Mouse (Mus musculus) myocyte (in vitro differentiated cells): Measurements from ENCODE around the gene Hmgcl. TPM values are rescaled to one million over a fixed set of nuclear protein-coding genes. Genes with fewer than 3 reads are reported as not detected.

Experiments used
- H3K27me3 ChIP-seq: one replicate; pipeline ENCODE4 v1.6.1; 2011; ENCODE audit not compliant: control insufficient read depth, insufficient read depth, insufficient read length
- H3K36me3 ChIP-seq: one replicate; pipeline ENCODE4 v1.6.1; 2011; ENCODE audit not compliant: control insufficient read depth, insufficient read depth
- H3K4me2 ChIP-seq: one replicate; pipeline ENCODE4 v1.6.1; 2011; ENCODE audit warnings: low read depth, control low read depth
- H3K4me3 ChIP-seq: one replicate; pipeline ENCODE4 v1.5.1; 2011; ENCODE audit warnings: mild to moderate bottlenecking, control low read depth, moderate library complexity
- H3K79me2 ChIP-seq: one replicate; pipeline ENCODE4 v1.6.1; 2011; ENCODE audit not compliant: control insufficient read depth, insufficient read depth
- H3ac ChIP-seq: one replicate; pipeline ENCODE4 v1.6.1; 2011; ENCODE audit not compliant: control insufficient read depth, insufficient read length
- CEBPB ChIP-seq: IDR thresholded peaks from 2 replicates; pipeline ENCODE4 v1.6.1; 2011; ENCODE audit warnings: mild to moderate bottlenecking, moderate library complexity; ENCODE audit not compliant: poor library complexity, insufficient read depth, severe bottlenecking
- E2F4 ChIP-seq: IDR thresholded peaks from one replicate; pipeline ENCODE4 v1.6.1; 2011; ENCODE audit warnings: mild to moderate bottlenecking, control low read depth, moderate library complexity; ENCODE audit not compliant: insufficient read depth
- MAX ChIP-seq: IDR thresholded peaks from one replicate; pipeline ENCODE4 v1.6.1; 2011; ENCODE audit warnings: low read depth, mild to moderate bottlenecking, control low read depth
- MYOD1 ChIP-seq, 3 experiments: IDR thresholded peaks; one replicate each; pipeline ENCODE4 v1.6.1; 2011; ENCODE audit warnings: control low read depth in 2 of 3, low read depth in 2 of 3, mild to moderate bottlenecking in 2 of 3, moderate library complexity in 1 of 3; ENCODE audit not compliant: insufficient read length in 2 of 3, control insufficient read depth in 1 of 3
- MYOG ChIP-seq, 3 experiments: IDR thresholded peaks; one replicate each; pipeline ENCODE4 v1.6.1; 2011; ENCODE audit warnings: control low read depth in 2 of 3, low read depth in 2 of 3, mild to moderate bottlenecking in 2 of 3; ENCODE audit not compliant: insufficient read length in 2 of 3, control insufficient read depth in 1 of 3, insufficient read depth in 1 of 3
- POLR2A ChIP-seq: IDR thresholded peaks from one replicate; pipeline ENCODE4 v1.6.1; 2011; ENCODE audit warnings: low read depth, mild to moderate bottlenecking, control low read depth, moderate library complexity; ENCODE audit not compliant: insufficient read length
- POLR2AphosphoS2 ChIP-seq: IDR thresholded peaks from one replicate; pipeline ENCODE4 v1.6.1; 2011; ENCODE audit warnings: low read depth, control low read depth; ENCODE audit not compliant: insufficient read length
- REST ChIP-seq: IDR thresholded peaks from one replicate; pipeline ENCODE4 v1.6.1; 2011; ENCODE audit warnings: mild to moderate bottlenecking, control low read depth, moderate library complexity; ENCODE audit not compliant: insufficient read depth, insufficient read length
- SRF ChIP-seq: IDR thresholded peaks from one replicate; pipeline ENCODE4 v1.6.1; 2011; ENCODE audit warnings: low read depth; ENCODE audit not compliant: control insufficient read depth, insufficient read length
- TCF12 ChIP-seq: IDR thresholded peaks from one replicate; pipeline ENCODE4 v1.6.1; 2011; ENCODE audit warnings: mild to moderate bottlenecking, control low read depth; ENCODE audit not compliant: poor library complexity, insufficient read depth, severe bottlenecking
- TCF3 ChIP-seq: IDR thresholded peaks from one replicate; pipeline ENCODE4 v1.6.1; 2011; ENCODE audit warnings: low read depth, control low read depth; ENCODE audit not compliant: insufficient read length
- USF1 ChIP-seq: IDR thresholded peaks from one replicate; pipeline ENCODE4 v1.6.1; 2011; ENCODE audit warnings: low read depth, mild to moderate bottlenecking, control low read depth, moderate library complexity
- polyA plus RNA-seq: library from polyadenylated mRNA; unstranded; fragments of >200 nt; fragmentation: generic; extraction: Trizol; gene quantifications from one replicate; pipeline ENCODE4 v1.2.1, GENCODE M21; 2012; ENCODE audit warnings: missing spikeins

The Hmgcl gene
- polyA plus RNA-seq, 1 experiment: 44.1 TPM

DNA sequence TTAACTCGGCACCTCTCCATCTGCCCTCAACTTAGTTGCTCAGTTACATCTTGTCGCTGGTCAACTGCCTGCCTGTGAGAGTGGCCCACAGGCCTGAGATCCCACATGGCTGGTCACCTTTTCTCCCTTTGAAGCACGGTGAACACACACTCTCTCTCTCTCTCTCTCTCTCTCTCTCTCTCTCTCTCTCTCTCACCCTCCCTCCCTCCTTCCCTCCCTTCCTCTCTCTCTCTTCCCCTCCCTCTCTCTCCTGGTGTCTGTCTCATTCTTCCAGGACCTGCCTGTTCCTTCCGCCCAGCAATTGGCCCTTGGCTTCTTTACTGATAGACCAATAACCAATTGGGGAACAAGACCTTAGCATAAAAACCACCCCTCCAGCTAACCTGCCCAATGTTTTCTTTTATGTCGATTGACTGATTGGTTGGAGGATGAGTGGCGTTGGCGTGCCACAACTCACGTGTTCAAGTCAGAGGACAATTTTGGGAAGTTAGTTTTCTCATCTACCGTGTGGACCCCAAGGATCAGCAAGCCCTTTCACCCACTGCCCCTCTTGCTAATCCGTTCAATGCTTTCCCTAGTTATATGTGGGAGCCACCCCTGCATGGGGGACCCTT, 19.9 kb upstream of the Hmgcl start:
- H3K79me2 ChIP-seq: no peaks in the 10 kb centered on the region
- no peak overlapping the region for H3K4me3 ChIP-seq
- H3ac ChIP-seq: no peak overlapping the region
- H3K4me2 ChIP-seq: no peak overlapping the region
- H3K27me3 ChIP-seq: no peaks in the 10 kb centered on the region
- TF ChIP-seq TCF12: no peak
- no peak for TF ChIP-seq MYOD1 (IDR thresholded peaks at IDR 0.05; ENCODE audit: control insufficient read depth in 1 of 3, insufficient read length in 2 of 3, low read depth in 2 of 3)
- no peak for TF ChIP-seq MAX
- no peak for TF ChIP-seq POLR2AphosphoS2
- TF ChIP-seq REST: no peak
- no peak for TF ChIP-seq E2F4
- TF ChIP-seq CEBPB: no peak
- no peak for TF ChIP-seq TCF3
- TF ChIP-seq MYOG (IDR thresholded peaks at IDR 0.05; ENCODE audit: control insufficient read depth in 1 of 3, insufficient read depth in 1 of 3, insufficient read length in 2 of 3, low read depth in 2 of 3): no peak
- no peak for TF ChIP-seq USF1
- no peak for TF ChIP-seq SRF
- no peak for TF ChIP-seq POLR2A
- H3K36me3 ChIP-seq: peaks cover 2% of the 10 kb centered on the region

DNA sequence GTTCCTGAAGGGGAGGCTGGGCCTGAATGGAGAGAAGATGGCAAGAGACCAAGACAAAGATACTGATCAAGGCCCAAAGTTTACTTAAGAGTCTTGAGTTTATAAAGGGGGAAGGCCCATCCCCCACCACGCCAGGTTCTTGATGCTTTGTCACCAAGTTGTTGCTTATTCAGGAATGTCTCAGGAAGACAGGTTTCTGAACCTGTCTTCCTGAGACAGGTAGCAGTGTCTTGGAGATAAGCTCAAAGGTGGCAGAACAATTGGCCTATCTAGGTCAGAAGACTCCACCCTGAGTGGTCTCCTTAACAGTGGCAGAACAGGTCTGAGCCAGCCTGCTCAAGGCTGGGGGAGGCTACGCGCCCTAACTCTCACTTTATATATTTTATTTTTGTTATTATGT, 19.4 kb upstream of the Hmgcl start:
- Histone ChIP-seq H3K36me3 (peaks cover 3% of the 10 kb centered on the region), H3K27me3 (no peaks in the 10 kb centered on the region), H3K4me3 (no peak overlapping the region), H3K4me2 (no peak overlapping the region), H3K79me2 (no peaks in the 10 kb centered on the region), H3ac (no peak overlapping the region)
- TF ChIP-seq E2F4: no peak
- TF ChIP-seq POLR2AphosphoS2: no peak
- TF ChIP-seq USF1: no peak
- no peak for TF ChIP-seq TCF12
- no peak for TF ChIP-seq TCF3
- no peak for TF ChIP-seq CEBPB
- TF ChIP-seq REST: no peak
- TF ChIP-seq MYOG (IDR thresholded peaks at IDR 0.05; ENCODE audit: control insufficient read depth in 1 of 3, insufficient read depth in 1 of 3, insufficient read length in 2 of 3, low read depth in 2 of 3): no peak
- no peak for TF ChIP-seq SRF
- no peak for TF ChIP-seq MYOD1 (IDR thresholded peaks at IDR 0.05; ENCODE audit: control insufficient read depth in 1 of 3, insufficient read length in 2 of 3, low read depth in 2 of 3)
- TF ChIP-seq MAX: no peak
- TF ChIP-seq POLR2A: no peak

DNA sequence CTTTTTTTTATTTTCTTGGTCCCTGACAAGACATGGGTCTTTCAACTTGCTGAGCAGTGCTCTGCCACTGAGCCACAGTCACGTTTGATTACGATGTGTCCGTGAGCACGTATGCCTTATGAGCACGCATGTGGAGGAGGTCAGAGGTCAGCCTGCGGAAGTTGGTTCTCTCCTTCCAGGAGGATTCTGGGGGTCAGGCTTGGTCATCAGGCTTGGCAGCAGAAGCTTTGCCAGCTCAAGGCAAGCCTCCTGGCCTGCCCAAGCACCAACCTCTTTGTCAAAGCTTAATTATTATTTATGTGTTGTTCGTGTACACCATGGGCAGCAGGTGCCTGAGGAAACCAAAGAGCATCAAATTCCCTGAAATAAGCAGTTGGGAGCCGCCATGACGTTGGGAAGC, 17.9 kb upstream of the Hmgcl start:
- no peak overlapping the region for H3ac ChIP-seq
- peaks cover 6% of the 10 kb centered on the region for H3K36me3 ChIP-seq
- TF ChIP-seq CEBPB (no peak), POLR2AphosphoS2 (no peak), USF1 (no peak), MYOG (IDR thresholded peaks at IDR 0.05; ENCODE audit: control insufficient read depth in 1 of 3, insufficient read depth in 1 of 3, insufficient read length in 2 of 3, low read depth in 2 of 3) (no peak), POLR2A (no peak), MAX (no peak), TCF12 (no peak), MYOD1 (IDR thresholded peaks at IDR 0.05; ENCODE audit: control insufficient read depth in 1 of 3, insufficient read length in 2 of 3, low read depth in 2 of 3) (no peak), REST (no peak), TCF3 (no peak), E2F4 (no peak)
- H3K79me2 ChIP-seq: no peaks in the 10 kb centered on the region
- no peak overlapping the region for H3K4me2 ChIP-seq
- H3K4me3 ChIP-seq: no peak overlapping the region
- no peaks in the 10 kb centered on the region for H3K27me3 ChIP-seq

DNA sequence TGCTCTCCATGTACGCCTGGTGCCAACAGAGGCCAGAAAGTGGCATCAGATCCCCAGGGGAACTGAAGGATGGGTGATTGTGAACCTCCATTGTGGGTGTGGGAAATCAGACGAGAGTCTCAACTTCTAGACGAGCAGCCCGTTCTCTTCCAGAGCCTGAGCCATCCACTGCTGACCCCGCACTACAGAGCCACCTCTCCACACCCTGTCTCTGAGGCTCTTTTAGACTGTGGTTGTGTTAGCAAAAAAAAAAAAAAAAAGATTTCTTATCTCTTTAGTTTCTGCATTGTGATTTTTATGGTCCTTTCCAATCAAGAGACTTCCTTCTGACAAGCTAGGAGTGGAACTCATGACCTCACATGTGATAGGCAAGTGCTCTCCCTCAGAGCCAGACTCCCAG, 16.8 kb upstream of the Hmgcl start:
- Histone ChIP-seq H3K4me3 (no peak overlapping the region), H3K36me3 (peaks cover 6% of the 10 kb centered on the region), H3ac (no peak overlapping the region), H3K79me2 (no peaks in the 10 kb centered on the region), H3K27me3 (no peaks in the 10 kb centered on the region), H3K4me2 (no peak overlapping the region)
- TF ChIP-seq SRF: no peak
- TF ChIP-seq MYOG (IDR thresholded peaks at IDR 0.05; ENCODE audit: control insufficient read depth in 1 of 3, insufficient read depth in 1 of 3, insufficient read length in 2 of 3, low read depth in 2 of 3): no peak
- no peak for TF ChIP-seq TCF12
- no peak for TF ChIP-seq USF1
- TF ChIP-seq POLR2AphosphoS2: no peak
- TF ChIP-seq REST: no peak
- TF ChIP-seq MYOD1 (IDR thresholded peaks at IDR 0.05; ENCODE audit: control insufficient read depth in 1 of 3, insufficient read length in 2 of 3, low read depth in 2 of 3): no peak
- no peak for TF ChIP-seq MAX
- no peak for TF ChIP-seq TCF3
- TF ChIP-seq E2F4: no peak
- TF ChIP-seq CEBPB: no peak
